Mouse (Mus musculus) splenic B cell, adult 2 months (primary cell): ENCODE data around the gene Gm20388.
"Not testable (repeated sequence)": the region's sequence is repeated elsewhere in the genome, so short reads cannot be mapped to it uniquely, and the experiment has no call there.

Source experiments
- DNase-seq: peaks from one replicate; pipeline ENCODE4 v3.0.0-alpha.2; 2011; ENCODE audit warnings: low read depth, low spot score
- H3K27me3 ChIP-seq: 2 replicates; pipeline ENCODE4 v1.6.1; 2012; ENCODE audit warnings: mild to moderate bottlenecking, low read length, moderate library complexity, mixed read lengths; ENCODE audit not compliant: control insufficient read depth, poor library complexity, insufficient read depth, severe bottlenecking
- H3K36me3 ChIP-seq: 2 replicates; pipeline ENCODE4 v1.6.1; 2012; ENCODE audit warnings: mild to moderate bottlenecking, low read length, moderate library complexity, mixed read lengths; ENCODE audit not compliant: control insufficient read depth, poor library complexity, insufficient read depth, severe bottlenecking

Gene Gm20388

GRCm38 (mm10) chr8:124169749-124170148, 4259.1 kb downstream of the Gm20388 start:
- no peak for DNase-seq
- H3K27me3 ChIP-seq: no peaks in the 10 kb centered on the region

GRCm38 (mm10) chr8:124170671-124171070, 4260.0 kb downstream of the Gm20388 start:
- no peak for DNase-seq
- no peaks in the 10 kb centered on the region for H3K36me3 ChIP-seq
- H3K27me3 ChIP-seq: no peaks in the 10 kb centered on the region

More at GRCm38 (mm10) chr8:124169749-124170148, 4259.1 kb downstream of the Gm20388 start:
- no peaks in the 10 kb centered on the region for H3K36me3 ChIP-seq

GRCm38 (mm10) chr8:124171557-124172528, 4261.2 kb downstream of the Gm20388 start:
- no peak for DNase-seq
- Histone ChIP-seq H3K36me3 (no peaks in the 10 kb centered on the region), H3K27me3 (no peaks in the 10 kb centered on the region)

- Histone ChIP-seq H3K27me3 (no peaks in the 10 kb centered on the region), H3K36me3 (no peaks in the 10 kb centered on the region)
- DNase-seq: no peak
Measured at GRCm38 (mm10) chr8:124173688-124174087, 4263.0 kb downstream of the Gm20388 start.

- H3K27me3 ChIP-seq: no peaks in the 10 kb centered on the region
- no peaks in the 10 kb centered on the region for H3K36me3 ChIP-seq
- no peak for DNase-seq
Measured at GRCm38 (mm10) chr8:124176133-124176532, 4265.5 kb downstream of the Gm20388 start.

GRCm38 (mm10) chr8:124177092-124177491, 4266.5 kb downstream of the Gm20388 start:
- not testable (repeated sequence) for H3K27me3 ChIP-seq, H3K36me3 ChIP-seq
- DNase-seq: peak; percentile 5

GRCm38 (mm10) chr8:124180681-124181445, 4270.2 kb downstream of the Gm20388 start:
- no peaks in the 10 kb centered on the region for H3K36me3 ChIP-seq
- DNase-seq: no peak
- no peaks in the 10 kb centered on the region for H3K27me3 ChIP-seq

GRCm38 (mm10) chr8:124181751-124182150, 4271.1 kb downstream of the Gm20388 start:
- no peaks in the 10 kb centered on the region for H3K36me3 ChIP-seq
- no peak for DNase-seq
- no peaks in the 10 kb centered on the region; the same call in 1 of the 2 replicates for H3K27me3 ChIP-seq

- H3K27me3 ChIP-seq: no peaks in the 10 kb centered on the region; the same call in 1 of the 2 replicates
- no peak for DNase-seq
- H3K36me3 ChIP-seq: no peaks in the 10 kb centered on the region
Measured at GRCm38 (mm10) chr8:124182224-124182623, 4271.6 kb downstream of the Gm20388 start.

GRCm38 (mm10) chr8:124184078-124184477, 4273.4 kb downstream of the Gm20388 start:
- DNase-seq: no peak
- Histone ChIP-seq H3K27me3 (no peaks in the 10 kb centered on the region; the same call in 1 of the 2 replicates), H3K36me3 (no peaks in the 10 kb centered on the region)

- Histone ChIP-seq H3K27me3 (no peaks in the 10 kb centered on the region; the same call in 1 of the 2 replicates), H3K36me3 (no peaks in the 10 kb centered on the region)
- DNase-seq: no peak
Measured at GRCm38 (mm10) chr8:124184507-124184906, 4273.9 kb downstream of the Gm20388 start.

GRCm38 (mm10) chr8:124185081-124185480, 4274.4 kb downstream of the Gm20388 start:
- Histone ChIP-seq H3K36me3 (no peaks in the 10 kb centered on the region), H3K27me3 (no peaks in the 10 kb centered on the region; the same call in 1 of the 2 replicates)
- no peak for DNase-seq

- H3K36me3 ChIP-seq: no peaks in the 10 kb centered on the region
- no peaks in the 10 kb centered on the region; the same call in 1 of the 2 replicates for H3K27me3 ChIP-seq
- no peak for DNase-seq
Measured at GRCm38 (mm10) chr8:124190388-124190787, 4279.7 kb downstream of the Gm20388 start.

- Histone ChIP-seq H3K36me3 (no peaks in the 10 kb centered on the region), H3K27me3 (no peaks in the 10 kb centered on the region)
- DNase-seq: no peak
Measured at GRCm38 (mm10) chr8:124192242-124192641, 4281.6 kb downstream of the Gm20388 start.

GRCm38 (mm10) chr8:124192976-124193375, 4282.3 kb downstream of the Gm20388 start:
- Histone ChIP-seq H3K36me3 (no peaks in the 10 kb centered on the region), H3K27me3 (no peaks in the 10 kb centered on the region)
- no peak for DNase-seq
